Mouse (Mus musculus) thymus, postnatal 36 days (tissue): ENCODE measurements at regions not wholly inside any gene's neighbourhood (a gene's known extent, or its start where the extent isn't known, plus 50 kb on each side); places are given as distances from the start of the nearest gene placed in this dataset.

Source experiments
- DNase-seq, 2 experiments: peaks; one replicate each; pipeline ENCODE4 v3.0.0; 2022; ENCODE audit warnings: mixed read lengths in 2 of 2

GRCm38 (mm10) chr15:68362081-68363057 is 1861.7 kb upstream of the Lrrc6 start:
- peak; percentile 51 to 69 for DNase-seq

GRCm38 (mm10) chr15:68360956-68361908 is 1860.5 kb upstream of the Lrrc6 start:
- no peak for DNase-seq

- no peak for DNase-seq
Observed at GRCm38 (mm10) chr15:68359496-68359895, 1858.8 kb upstream of the Lrrc6 start.

GRCm38 (mm10) chr15:68355957-68356356 is 1855.2 kb upstream of the Lrrc6 start:
- DNase-seq: no peak

- DNase-seq: no peak
Observed at GRCm38 (mm10) chr15:68344652-68345051, 1843.9 kb upstream of the Lrrc6 start.

GRCm38 (mm10) chr15:68342542-68342941 is 1841.8 kb upstream of the Lrrc6 start:
- no peak for DNase-seq

GRCm38 (mm10) chr15:68341056-68341455 is 1840.3 kb upstream of the Lrrc6 start:
- DNase-seq: no peak

- no peak for DNase-seq
Observed at GRCm38 (mm10) chr15:68337264-68337663, 1836.6 kb upstream of the Lrrc6 start.

GRCm38 (mm10) chr15:68335837-68336236 is 1835.1 kb upstream of the Lrrc6 start:
- no peak for DNase-seq

- no peak for DNase-seq
Observed at GRCm38 (mm10) chr15:68316116-68316515, 1815.4 kb upstream of the Lrrc6 start.
